Mouse (Mus musculus) intestine, postnatal 0 days (tissue): ENCODE measurements around the gene 2010111I01Rik. TPM values are rescaled to one million over a fixed set of nuclear protein-coding genes. Genes with fewer than 3 reads are reported as not detected.

Source experiments
- ATAC-seq: fragments of 200-750 bp; cut with Nextera tagmentation; 2 replicates; pipeline ENCODE4 v1.8.0; 2017; ENCODE audit warnings: mild to moderate bottlenecking, moderate TSS enrichment, moderate library complexity
- H3K27ac ChIP-seq: fragments of 300-500 bp; sonication (generic); 2 replicates; pipeline ENCODE4 v1.5.1; 2014; ENCODE audit warnings: mild to moderate bottlenecking, low read depth, low read length, moderate library complexity
- H3K27me3 ChIP-seq: fragments of 300-500 bp; sonication (generic); replicated peaks from 2 replicates; pipeline ENCODE4 v1.6.1; 2014; ENCODE audit warnings: low read length, mixed read lengths; ENCODE audit not compliant: control insufficient read depth, insufficient read depth
- H3K36me3 ChIP-seq: fragments of 300-500 bp; sonication (generic); 2 replicates; pipeline ENCODE4 v1.6.1; 2014; ENCODE audit warnings: mild to moderate bottlenecking, moderate library complexity; ENCODE audit not compliant: control insufficient read depth, insufficient read depth
- H3K4me1 ChIP-seq: fragments of 300-500 bp; sonication (generic); replicated peaks from 2 replicates; pipeline ENCODE4 v1.6.1; 2014; ENCODE audit warnings: antibody characterized with exemption, low read length, mixed read lengths; ENCODE audit not compliant: control insufficient read depth, insufficient read depth
- H3K4me2 ChIP-seq: fragments of 300-500 bp; sonication (generic); replicated peaks from 2 replicates; pipeline ENCODE4 v1.6.1; 2014; ENCODE audit warnings: low read depth, mild to moderate bottlenecking, moderate library complexity
- H3K4me3 ChIP-seq: fragments of 300-500 bp; sonication (generic); 2 replicates; pipeline ENCODE4 v1.5.1; 2014; ENCODE audit warnings: low read depth, low read length
- H3K9ac ChIP-seq: fragments of 300-500 bp; sonication (generic); 2 replicates; pipeline ENCODE4 v1.6.1; 2014; ENCODE audit warnings: mild to moderate bottlenecking, low read depth, low read length
- H3K9me3 ChIP-seq: fragments of 300-500 bp; sonication (generic); 2 replicates; pipeline ENCODE4 v1.6.1; 2016; ENCODE audit warnings: mixed run types; ENCODE audit not compliant: control insufficient read depth
- CTCF ChIP-seq: sonication (generic); IDR thresholded peaks from 2 replicates; pipeline ENCODE4 v1.5.1; 2016; ENCODE audit warnings: low read depth, mild to moderate bottlenecking, control low read depth, antibody characterized with exemption, moderate library complexity
- WGBS: fragments of 180-500 bp; shearing (Covaris S2); extraction: QIAGEN DNeasy Blood & Tissue Kit; methylation state at CpG from one replicate; pipeline ENCODE4 v1.1.7; 2014; 5-methylcytosine and 5-hydroxymethylcytosine counted together
- polyA plus RNA-seq: library from polyadenylated mRNA; unstranded; fragments of >200 nt; fragmentation: Nextera tagmentation; extraction: Ambion mirVana; gene quantifications from 2 replicates; pipeline ENCODE4 v1.2.1, GENCODE M21; 2015

The 2010111I01Rik gene
- polyA plus RNA-seq, 1 experiment from 2014 or later = 72.7 TPM

GRCm38 (mm10) chr13:63258167-63258582, 293.5 kb downstream of the 2010111I01Rik start:
- no peaks in the 10 kb centered on the region for H3K27me3 ChIP-seq
- H3K4me1 ChIP-seq = peaks cover 17% of the 10 kb centered on the region
- no peak overlapping the region for H3K9ac ChIP-seq
- H3K4me2 ChIP-seq = no peak overlapping the region
- H3K36me3 ChIP-seq = peaks cover 19% of the 10 kb centered on the region
- no peaks in the 10 kb centered on the region for H3K9me3 ChIP-seq
- H3K27ac ChIP-seq = no peak overlapping the region
- no peak overlapping the region for H3K4me3 ChIP-seq
- no peak for ATAC-seq
- TF ChIP-seq CTCF = 0 out of 2 replicates have a peak, but pooled peaks have one; percentile 11
- 64% methylated on average over 6 of the region's 6 CpGs for WGBS

DNA sequence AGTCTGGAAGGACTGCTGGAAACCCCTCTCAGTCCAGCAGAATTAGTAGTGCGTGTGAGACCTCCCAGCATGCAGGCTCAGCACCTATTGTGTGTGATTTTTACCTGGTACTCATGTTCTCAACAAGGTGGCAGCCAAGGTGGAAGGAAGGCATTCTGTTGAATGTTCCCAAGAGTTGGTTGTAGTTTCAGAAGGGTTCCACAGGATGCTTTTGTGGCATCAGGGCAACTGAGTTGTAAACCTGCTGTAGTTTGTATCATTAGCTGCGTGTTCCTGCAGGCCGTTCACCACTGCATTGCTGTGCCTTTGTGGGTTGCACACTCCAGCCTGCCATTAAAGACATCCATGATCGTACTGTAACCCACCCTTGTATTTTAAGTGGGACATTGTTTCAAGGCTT, 294.0 kb downstream of the 2010111I01Rik start:
- Histone ChIP-seq H3K4me2 (no peak overlapping the region), H3K9me3 (no peaks in the 10 kb centered on the region), H3K27me3 (no peaks in the 10 kb centered on the region), H3K9ac (no peak overlapping the region), H3K27ac (no peak overlapping the region), H3K4me1 (peaks cover 17% of the 10 kb centered on the region), H3K36me3 (peaks cover 17% of the 10 kb centered on the region), H3K4me3 (no peak overlapping the region)
- WGBS = 89% methylated on average over 4 of the region's 4 CpGs
- no peak for TF ChIP-seq CTCF
- ATAC-seq = no peak

DNA sequence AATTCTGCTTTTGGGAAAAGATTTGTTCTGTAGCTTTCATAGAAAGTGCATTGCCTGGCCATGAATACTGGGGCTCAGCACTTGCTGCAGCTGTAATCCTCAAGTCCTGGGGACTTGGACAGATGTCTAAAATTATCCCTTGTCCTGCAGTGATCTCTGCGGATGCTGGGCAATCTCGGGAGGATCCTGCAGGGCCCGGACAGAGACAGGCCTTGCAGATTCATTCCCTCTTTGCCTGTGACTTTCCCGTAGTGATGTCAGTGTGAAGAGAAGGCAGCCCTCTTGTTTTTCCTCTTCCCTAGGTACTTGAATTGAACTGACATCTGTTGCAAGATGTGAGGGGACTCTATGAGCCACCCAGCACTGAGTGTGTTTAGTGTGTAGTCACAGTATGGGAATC, 295.4 kb downstream of the 2010111I01Rik start:
- WGBS = 53% methylated on average over 4 of the region's 4 CpGs

GRCm38 (mm10) chr13:63260753-63261631, 296.3 kb downstream of the 2010111I01Rik start:
- Histone ChIP-seq H3K27me3 (no peaks in the 10 kb centered on the region), H3K27ac (peak overlapping the region; percentile 87), H3K4me1 (peaks cover 17% of the 10 kb centered on the region), H3K9me3 (no peaks in the 10 kb centered on the region), H3K36me3 (peaks cover 11% of the 10 kb centered on the region; the same call in 1 of the 2 replicates), H3K4me2 (peak overlapping the region; percentile 35; the same call in 1 of the 2 replicates), H3K4me3 (no peak overlapping the region), H3K9ac (no peak overlapping the region)
- WGBS = 46% methylated on average over 18 of the region's 18 CpGs
- peak; percentile 92 for ATAC-seq
- no peak for TF ChIP-seq CTCF

More for the DNA sequence above, 295.4 kb downstream of the 2010111I01Rik start:
- no peak for ATAC-seq
- H3K4me3 ChIP-seq = no peak overlapping the region
- H3K36me3 ChIP-seq = peaks cover 11% of the 10 kb centered on the region; the same call in 1 of the 2 replicates
- H3K4me2 ChIP-seq = no peak overlapping the region
- peak overlapping the region; percentile 87; the same call in 1 of the 2 replicates for H3K27ac ChIP-seq
- no peak for TF ChIP-seq CTCF
- H3K9me3 ChIP-seq = no peaks in the 10 kb centered on the region
- H3K27me3 ChIP-seq = no peaks in the 10 kb centered on the region
- H3K4me1 ChIP-seq = peaks cover 17% of the 10 kb centered on the region
- no peak overlapping the region for H3K9ac ChIP-seq

DNA sequence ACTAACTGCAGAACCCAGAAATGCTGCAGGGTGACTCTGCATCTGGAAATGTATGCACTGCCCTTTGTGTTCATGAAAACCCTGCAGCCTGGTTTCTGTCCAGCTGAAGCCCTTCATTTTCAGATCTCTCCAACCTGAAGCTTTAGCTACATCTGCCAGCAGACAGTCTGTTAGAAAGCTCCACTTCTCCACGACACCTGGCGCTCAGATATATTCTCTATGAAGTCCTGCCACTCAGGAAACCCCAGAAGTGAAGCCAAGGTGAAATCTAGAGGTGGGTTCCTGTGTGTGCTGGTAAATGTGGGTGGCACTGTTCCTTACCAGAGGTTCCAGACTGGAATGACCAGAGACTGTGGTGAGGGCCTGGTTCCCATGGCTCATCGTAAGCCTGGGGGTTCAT, 297.0 kb downstream of the 2010111I01Rik start:
- Histone ChIP-seq H3K36me3 (peaks cover 11% of the 10 kb centered on the region; the same call in 1 of the 2 replicates), H3K4me1 (peaks cover 17% of the 10 kb centered on the region), H3K4me2 (no peak overlapping the region), H3K27ac (0 out of 2 replicates have a peak overlapping the region, but pooled peaks have one; percentile 87), H3K9ac (no peak overlapping the region), H3K9me3 (no peaks in the 10 kb centered on the region), H3K27me3 (no peaks in the 10 kb centered on the region), H3K4me3 (no peak overlapping the region)
- TF ChIP-seq CTCF = no peak
- no peak for ATAC-seq
- 88% methylated on average over 3 of the region's 3 CpGs for WGBS

DNA sequence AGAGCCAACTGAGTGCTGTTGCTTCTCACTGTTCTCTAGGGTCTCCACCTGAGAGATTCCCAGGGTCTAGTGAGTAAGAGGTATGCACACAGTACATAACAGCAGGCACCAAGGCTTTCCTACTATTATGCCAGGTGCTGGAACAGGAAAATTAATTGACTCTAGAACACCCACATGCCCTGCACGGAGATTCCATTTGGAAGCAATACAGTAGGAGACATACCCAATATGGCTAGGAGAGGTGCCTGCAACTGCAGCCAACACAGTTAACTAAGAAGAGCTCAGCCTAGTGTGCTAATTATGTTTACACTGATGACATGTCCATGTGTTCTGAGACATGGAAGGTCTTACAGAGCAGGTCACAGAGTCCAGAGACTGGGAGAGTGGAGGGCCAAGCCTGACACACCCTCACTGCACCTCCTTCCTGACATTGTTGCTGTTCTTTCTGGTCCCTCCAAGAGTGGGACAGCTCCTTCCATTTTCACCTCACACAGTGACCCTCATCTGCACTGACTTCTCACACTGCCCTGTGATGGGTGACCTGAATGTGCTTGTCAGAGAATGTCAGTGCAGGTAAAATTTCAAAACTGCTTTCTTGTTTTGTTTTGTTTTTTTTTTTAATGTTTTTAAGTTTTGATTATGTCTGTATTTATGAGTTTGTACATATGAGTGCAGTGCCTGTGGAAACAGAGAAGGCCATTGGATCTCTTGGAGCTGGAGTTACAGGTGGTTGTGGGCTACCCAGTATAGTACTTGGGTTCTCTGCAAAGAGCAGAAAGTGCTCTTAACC, 297.7 kb downstream of the 2010111I01Rik start:
- 74% methylated on average over 1 of the region's 1 CpGs for WGBS
- ATAC-seq = no peak
- peaks cover 11% of the 10 kb centered on the region; the same call in 1 of the 2 replicates for H3K36me3 ChIP-seq
- H3K4me3 ChIP-seq = no peak overlapping the region
- no peak overlapping the region for H3K4me2 ChIP-seq
- H3K9ac ChIP-seq = no peak overlapping the region
- H3K27ac ChIP-seq = no peak overlapping the region; the same call in 1 of the 2 replicates
- no peak for TF ChIP-seq CTCF
- no peaks in the 10 kb centered on the region for H3K27me3 ChIP-seq
- peaks cover 17% of the 10 kb centered on the region for H3K4me1 ChIP-seq
- H3K9me3 ChIP-seq = no peaks in the 10 kb centered on the region
